Mouse (Mus musculus) CH12.LX (cell line): ENCODE measurements around the gene Dyrk4. TPM values are rescaled to one million over a fixed set of nuclear protein-coding genes. Genes with fewer than 3 reads are reported as not detected.

Experiments used
- DNase-seq: peaks from one replicate; pipeline ENCODE4 v3.0.0-alpha.2; 2013; ENCODE audit errors: extremely low read depth
- H3K27ac ChIP-seq: 2 replicates; pipeline ENCODE4 v1.5.1; 2012; ENCODE audit warnings: low read depth, mild to moderate bottlenecking, control low read depth, moderate library complexity; ENCODE audit not compliant: insufficient read depth
- H3K27me3 ChIP-seq: replicated peaks from 2 replicates; pipeline ENCODE3; 2012; ENCODE audit warnings: inconsistent platforms
- H3K36me3 ChIP-seq, 2 experiments: replicated peaks in 1 of 2; 2 replicates each; pipeline versions ENCODE3 to v1.6.1; 2012; ENCODE audit warnings: inconsistent platforms in 1 of 2, low read length in 1 of 2, mild to moderate bottlenecking in 1 of 2, mixed read lengths in 1 of 2, moderate library complexity in 1 of 2; ENCODE audit not compliant: control insufficient read depth in 1 of 2, insufficient read depth in 1 of 2
- H3K4me1 ChIP-seq, 2 experiments: 2 replicates each; pipeline ENCODE4 v1.6.1; 2012; ENCODE audit warnings: inconsistent platforms in 1 of 2, moderate library complexity in 1 of 2; ENCODE audit not compliant: insufficient read depth in 2 of 2, control insufficient read depth in 1 of 2
- H3K4me2 ChIP-seq: 2 replicates; pipeline ENCODE4 v1.6.1; 2012; ENCODE audit warnings: low read depth, mild to moderate bottlenecking, control low read depth; ENCODE audit not compliant: poor library complexity, insufficient read depth, severe bottlenecking
- H3K4me3 ChIP-seq, 3 experiments: fragments of 150-350 bp in 1 of 3; sonication (generic) in 1 of 3; replicated peaks in 1 of 3; 2 replicates each; pipeline versions ENCODE3 to v1.5.1; 2011 to 2012; ENCODE audit warnings: low read depth in 2 of 3, low read length in 2 of 3, mild to moderate bottlenecking in 2 of 3, moderate library complexity in 2 of 3, control low read depth in 1 of 3, improper control_type of control experiment in 1 of 3, inconsistent platforms in 1 of 3, mixed read lengths in 1 of 3; ENCODE audit not compliant: poor library complexity in 1 of 3
- H3K79me2 ChIP-seq: replicated peaks from 2 replicates; pipeline ENCODE4 v1.6.1; 2012; ENCODE audit warnings: mild to moderate bottlenecking, moderate library complexity; ENCODE audit not compliant: control insufficient read depth, poor library complexity, insufficient read depth, severe bottlenecking; ENCODE audit errors: extremely low read depth
- H3K9ac ChIP-seq: 2 replicates; pipeline ENCODE4 v1.6.1; 2012; ENCODE audit warnings: low read depth, mild to moderate bottlenecking, control low read depth, moderate library complexity; ENCODE audit not compliant: insufficient read depth
- H3K9me3 ChIP-seq: replicated peaks from 2 replicates; pipeline ENCODE3; 2012; ENCODE audit warnings: low read length, inconsistent platforms, mixed read lengths
- BHLHE40 ChIP-seq: IDR thresholded peaks from 2 replicates; pipeline ENCODE4 v1.6.1; 2011; ENCODE audit warnings: mild to moderate bottlenecking, low read depth, low read length, improper control_type of control experiment
- CHD1 ChIP-seq: IDR thresholded peaks from 2 replicates; pipeline ENCODE4 v1.6.1; 2012; ENCODE audit warnings: low read depth, low read length, improper control_type of control experiment, inconsistent platforms
- CHD2 ChIP-seq: IDR thresholded peaks from 2 replicates; pipeline ENCODE4 v1.6.1; 2011; ENCODE audit warnings: low read length, improper control_type of control experiment
- E2F4 ChIP-seq: IDR thresholded peaks from 2 replicates; pipeline ENCODE4 v1.6.1; 2011; ENCODE audit warnings: low read depth, low read length, improper control_type of control experiment; ENCODE audit not compliant: insufficient replicate concordance
- ELF1 ChIP-seq: IDR thresholded peaks from 2 replicates; pipeline ENCODE4 v1.6.1; 2014; ENCODE audit warnings: low read depth, mild to moderate bottlenecking, inconsistent platforms, low read length, improper control_type of control experiment
- EP300 ChIP-seq: IDR thresholded peaks from 2 replicates; pipeline ENCODE4 v1.6.1; 2011; ENCODE audit warnings: low read length, improper control_type of control experiment
- GABPA ChIP-seq: IDR thresholded peaks from 2 replicates; pipeline ENCODE4 v1.6.1; 2012; ENCODE audit warnings: low read depth, low read length, improper control_type of control experiment, inconsistent platforms; ENCODE audit not compliant: insufficient replicate concordance
- HCFC1 ChIP-seq: IDR thresholded peaks from 2 replicates; pipeline ENCODE4 v1.6.1; 2012; ENCODE audit warnings: low read depth, mild to moderate bottlenecking, inconsistent platforms, low read length, improper control_type of control experiment
- IRF4 ChIP-seq: IDR thresholded peaks from 2 replicates; pipeline ENCODE4 v1.6.1; 2014; ENCODE audit warnings: low read depth, mild to moderate bottlenecking, inconsistent platforms, low read length, improper control_type of control experiment
- JUN ChIP-seq: IDR thresholded peaks from 2 replicates; pipeline ENCODE4 v1.6.1; 2011; ENCODE audit warnings: low read depth, mild to moderate bottlenecking, low read length, improper control_type of control experiment, moderate library complexity; ENCODE audit not compliant: insufficient read depth
- JUND ChIP-seq: conservative IDR thresholded peaks from 2 replicates; pipeline ENCODE4 v1.6.1; 2011; ENCODE audit warnings: low read depth, low read length, improper control_type of control experiment
- KAT2A ChIP-seq: IDR thresholded peaks from 2 replicates; pipeline ENCODE4 v1.6.1; 2012; ENCODE audit warnings: low read length, improper control_type of control experiment, inconsistent platforms; ENCODE audit not compliant: insufficient replicate concordance
- MAX ChIP-seq: IDR thresholded peaks from 2 replicates; pipeline ENCODE4 v1.6.1; 2011; ENCODE audit warnings: low read length, improper control_type of control experiment
- MEF2A ChIP-seq: IDR thresholded peaks from 2 replicates; pipeline ENCODE4 v1.6.1; 2014; ENCODE audit warnings: low read depth, mild to moderate bottlenecking, inconsistent platforms, low read length, improper control_type of control experiment, borderline replicate concordance
- MXI1 ChIP-seq: IDR thresholded peaks from 2 replicates; pipeline ENCODE4 v1.6.1; 2011; ENCODE audit warnings: mild to moderate bottlenecking, low read depth, low read length, improper control_type of control experiment
- MYC ChIP-seq: IDR thresholded peaks from 2 replicates; pipeline ENCODE4 v1.6.1; 2011; ENCODE audit warnings: low read depth, mild to moderate bottlenecking, improper control_type of control experiment, low read length
- NELFE ChIP-seq: IDR thresholded peaks from 2 replicates; pipeline ENCODE4 v1.6.1; 2011; ENCODE audit warnings: low read depth, low read length, improper control_type of control experiment
- PAX5 ChIP-seq: IDR thresholded peaks from 2 replicates; pipeline ENCODE4 v1.6.1; 2012; ENCODE audit warnings: low read length, inconsistent platforms, mixed read lengths
- POLR2A ChIP-seq: IDR thresholded peaks from 2 replicates; pipeline ENCODE4 v1.6.1; 2011; ENCODE audit warnings: low read depth, mild to moderate bottlenecking, improper control_type of control experiment, low read length
- RCOR1 ChIP-seq: conservative IDR thresholded peaks from 2 replicates; pipeline ENCODE4 v1.6.1; 2012; ENCODE audit warnings: low read depth, mild to moderate bottlenecking, inconsistent platforms, low read length, improper control_type of control experiment
- SMC3 ChIP-seq: IDR thresholded peaks from 2 replicates; pipeline ENCODE4 v1.6.1; 2011; ENCODE audit warnings: low read depth, low read length, improper control_type of control experiment
- ZC3H11A ChIP-seq: IDR thresholded peaks from 2 replicates; pipeline ENCODE4 v1.6.1; 2012; ENCODE audit warnings: low read depth, mild to moderate bottlenecking, inconsistent platforms, low read length, improper control_type of control experiment
- ZNF384 ChIP-seq: IDR thresholded peaks from 2 replicates; pipeline ENCODE4 v1.6.1; 2012; ENCODE audit warnings: low read depth, low read length, improper control_type of control experiment, inconsistent platforms
- dilution Hi-C: fragments of 300-500 bp; cut with MboI; formaldehyde crosslinking; loops from 2 replicates; pipeline ENCODE4 v1.14.3; 2020; ENCODE audit warnings: low sequenced_read_pairs; ENCODE audit not compliant: extremely low pct_unique_long_range_greater_than_20kb, extremely low pct_ligation_motif_present
- in situ Hi-C: fragments of 300-500 bp; cut with MboI; formaldehyde crosslinking; loops from 3 replicates; pipeline ENCODE4 v1.14.3; 2019; ENCODE audit warnings: low sequenced_read_pairs, low pct_ligation_motif_present, low pct_unique_long_range_greater_than_20kb, mixed read lengths
- polyA plus RNA-seq: library from polyadenylated mRNA; unstranded; fragments of >175 nt; gene quantifications from 2 replicates; pipeline ENCODE4 v1.2.1, GENCODE M21; 2012; ENCODE audit warnings: low read depth; ENCODE audit not compliant: insufficient read length
- total RNA-seq, 2 experiments: library from RNA; depleted of rRNA; stranded (reverse); fragments of 300-350 nt in 1 of 2; fragments of >200 nt in 1 of 2; gene quantifications; 2 replicates each; pipeline ENCODE4 v1.2.3; 2012 to 2014

Dyrk4 gene
- total and polyA plus RNA-seq, 3 experiments: 7.8 to 30.0 (median 13.1) TPM

DNA sequence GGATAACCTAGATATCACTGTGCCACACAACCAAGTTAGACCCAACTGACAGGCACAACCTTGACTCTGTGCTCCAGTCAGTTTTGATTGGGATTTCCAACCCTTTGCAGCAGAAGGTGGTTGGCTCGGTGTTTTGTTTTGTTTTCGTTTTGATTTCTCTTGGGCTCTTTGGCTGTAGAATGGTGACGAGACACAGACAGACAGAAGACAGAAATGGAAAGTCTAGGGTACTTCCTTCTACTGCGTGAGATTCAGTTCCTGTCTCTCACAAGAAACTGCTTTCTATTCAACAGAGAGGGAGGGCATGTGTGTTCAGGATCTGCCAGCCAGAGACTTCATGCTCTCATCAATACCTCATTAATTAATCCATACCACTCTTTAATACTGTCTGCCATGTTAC is 10.9 kb downstream of the Dyrk4 start:
- H3K4me2 ChIP-seq: peak overlapping the region; percentile 80
- H3K4me1 ChIP-seq: peaks cover 12 to 44% of the 10 kb centered on the region in 2 experiments; a peak in 3 of 4 replicates
- peak overlapping the region; percentile 34; the same call in 1 of the 2 replicates for H3K27ac ChIP-seq
- dilution Hi-C loops: no loop called here
- DNase-seq: peak; percentile 54
- H3K9me3 ChIP-seq: no peaks in the 10 kb centered on the region
- no peaks in the 10 kb centered on the region for H3K36me3 ChIP-seq
- H3K79me2 ChIP-seq: 0 out of 2 replicates have a peak, but pooled peaks cover 4% of the 10 kb centered on the region
- in situ Hi-C loops: no loop called here
- H3K9ac ChIP-seq: peak overlapping the region; percentile 48; the same call in 1 of the 2 replicates
- H3K4me3 ChIP-seq: peak overlapping the region; percentile 10 to 35 (median 32)
- TF ChIP-seq IRF4 (peak; percentile 16; the same call in 1 of the 2 replicates), POLR2A (peak; percentile 43), GABPA (no peak), HCFC1 (0 out of 2 replicates have a peak, but pooled peaks have one; percentile 14), ELF1 (0 out of 2 replicates have a peak, but pooled peaks have one; percentile 46)
- H3K27me3 ChIP-seq: no peaks in the 10 kb centered on the region

DNA sequence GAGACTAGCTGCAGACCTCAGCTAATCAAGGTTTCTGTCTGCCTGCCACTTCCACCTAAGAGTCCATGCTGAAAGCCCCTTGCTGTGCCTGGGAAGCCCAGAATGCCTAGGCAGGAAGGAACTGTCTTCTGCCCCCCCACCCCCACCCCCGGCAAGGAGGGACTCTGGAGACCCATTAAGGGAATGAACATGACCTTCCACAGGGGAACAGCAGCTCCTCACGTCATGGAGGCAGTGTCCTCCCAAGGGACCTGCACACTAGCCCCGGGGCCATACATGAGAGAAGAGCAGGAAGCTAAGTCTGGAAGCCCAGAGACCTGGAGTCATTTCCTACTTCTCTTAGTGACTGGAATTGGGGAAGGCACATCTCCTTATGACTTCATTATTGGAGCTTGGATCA is 13.8 kb downstream of the Dyrk4 start:
- Histone ChIP-seq H3K79me2 (0 out of 2 replicates have a peak, but pooled peaks cover 4% of the 10 kb centered on the region), H3K9ac (no peak overlapping the region; the same call in 1 of the 2 replicates), H3K4me2 (peak overlapping the region; percentile 80), H3K4me1 (peaks cover 12 to 34% of the 10 kb centered on the region in 2 experiments; a peak in 3 of 4 replicates), H3K27ac (peak overlapping the region; percentile 53), H3K9me3 (no peaks in the 10 kb centered on the region), H3K4me3 (peak overlapping the region; percentile 30 to 74 (median 59)), H3K36me3 (no peaks in the 10 kb centered on the region), H3K27me3 (no peaks in the 10 kb centered on the region)
- dilution Hi-C loops (no loop called here), in situ Hi-C loops (no loop called here)
- peak; percentile 56 for DNase-seq
- no peak for TF ChIP-seq SMC3
- TF ChIP-seq MYC: no peak
- no peak for TF ChIP-seq ELF1
- no peak for TF ChIP-seq MXI1
- no peak for TF ChIP-seq MAX
- TF ChIP-seq ZC3H11A: no peak
- TF ChIP-seq CHD1: no peak
- TF ChIP-seq CHD2: no peak
- TF ChIP-seq ZNF384: no peak
- no peak for TF ChIP-seq EP300
- no peak for TF ChIP-seq JUN
- no peak for TF ChIP-seq NELFE
- TF ChIP-seq E2F4: no peak
- TF ChIP-seq JUND: no peak
- TF ChIP-seq BHLHE40: no peak
- TF ChIP-seq KAT2A: no peak
- TF ChIP-seq RCOR1: no peak
- no peak for TF ChIP-seq MEF2A
- no peak for TF ChIP-seq POLR2A
- no peak for TF ChIP-seq PAX5
